Mouse (Mus musculus) lung, postnatal 0 days (tissue): ENCODE results near the gene Haus7. TPM values are rescaled to one million over a fixed set of nuclear protein-coding genes. Genes with fewer than 3 reads are reported as not detected.
"Not testable (repeated sequence)": the region's sequence is repeated elsewhere in the genome, so short reads cannot be mapped to it uniquely, and the experiment has no call there.

Experiments used
- ATAC-seq: fragments of 200-750 bp; cut with Nextera tagmentation; 2 replicates; pipeline ENCODE4 v1.8.0; 2017; ENCODE audit warnings: moderate library complexity
- DNase-seq: peaks from one replicate; pipeline ENCODE4 v3.0.0-alpha.2; 2016; ENCODE audit warnings: low spot score
- H3K27ac ChIP-seq: fragments of 300-500 bp; sonication (generic); 2 replicates; pipeline ENCODE4 v1.5.1; 2014; ENCODE audit warnings: antibody characterized with exemption, mild to moderate bottlenecking, low read length, mixed read lengths
- H3K27me3 ChIP-seq: fragments of 300-500 bp; sonication (generic); replicated peaks from 2 replicates; pipeline ENCODE4 v1.6.1; 2014; ENCODE audit warnings: low read length, mixed read lengths; ENCODE audit not compliant: insufficient read depth
- H3K36me3 ChIP-seq: fragments of 300-500 bp; sonication (generic); 2 replicates; pipeline ENCODE4 v1.6.1; 2014; ENCODE audit warnings: low read length, mixed read lengths; ENCODE audit not compliant: insufficient read depth
- H3K4me1 ChIP-seq: fragments of 300-500 bp; sonication (generic); 2 replicates; pipeline ENCODE4 v1.6.1; 2014; ENCODE audit warnings: antibody characterized with exemption, low read depth, low read length, mixed read lengths; ENCODE audit not compliant: insufficient read depth
- H3K4me2 ChIP-seq: fragments of 300-500 bp; sonication (generic); replicated peaks from 2 replicates; pipeline ENCODE4 v1.6.1; 2014; ENCODE audit warnings: low read depth, mild to moderate bottlenecking, low read length, moderate library complexity, mixed read lengths
- H3K4me3 ChIP-seq: fragments of 300-500 bp; sonication (generic); 2 replicates; pipeline ENCODE4 v1.5.1; 2014; ENCODE audit warnings: low read depth, low read length
- H3K9ac ChIP-seq: fragments of 300-500 bp; sonication (generic); replicated peaks from 2 replicates; pipeline ENCODE4 v1.6.1; 2014; ENCODE audit warnings: low read depth, mild to moderate bottlenecking
- H3K9me3 ChIP-seq: fragments of 300-500 bp; sonication (generic); 2 replicates; pipeline ENCODE4 v1.6.1; 2016; ENCODE audit warnings: low read length, mixed read lengths
- CTCF ChIP-seq: IDR thresholded peaks from 2 replicates; pipeline ENCODE4 v1.5.1; 2016; ENCODE audit warnings: antibody characterized with exemption, mild to moderate bottlenecking
- EP300 ChIP-seq: IDR thresholded peaks from 2 replicates; pipeline ENCODE4 v1.6.1; 2016; ENCODE audit warnings: antibody characterized with exemption, mild to moderate bottlenecking, control low read depth
- WGBS: fragments of 180-500 bp; shearing (Covaris S2); extraction: QIAGEN DNeasy Blood & Tissue Kit; methylation state at CpG from one replicate; pipeline ENCODE4 v1.1.7; 2014; 5-methylcytosine and 5-hydroxymethylcytosine counted together
- polyA plus RNA-seq: library from polyadenylated mRNA; unstranded; fragments of >200 nt; fragmentation: Nextera tagmentation; extraction: Ambion mirVana; gene quantifications from 2 replicates; pipeline ENCODE4 v1.2.1, GENCODE M21; 2015

The Haus7 gene
- 31.8 and 32.3 TPM in 2 replicates for polyA plus RNA-seq

- ATAC-seq, result peak; percentile 100
- Histone ChIP-seq H3K4me3 (peak within 1 kb of the TSS; percentile 48), H3K9me3 (no peaks in the 10 kb centered on the region), H3K27me3 (no peaks in the 10 kb centered on the region), H3K4me1 (peaks cover 3% of the 10 kb centered on the region; the same call in 1 of the 2 replicates), H3K9ac (no peak within 1 kb of the TSS), H3K4me2 (peak within 1 kb of the TSS; percentile 54), H3K36me3 (no peaks in the 10 kb centered on the region), H3K27ac (no peak within 1 kb of the TSS)
- DNase-seq, result peak; percentile 97
- 11% methylated on average over 25 of the region's 26 CpGs for WGBS
- peak; percentile 74 for TF ChIP-seq CTCF
- no peak for TF ChIP-seq EP300
Observed at GRCm38 (mm10) chrX:73458877-73459392, at the start of gene Haus7. Gene Haus7 (minus strand): TSS chrX:73459044.

GRCm38 (mm10) chrX:73506577-73506976, 47.7 kb upstream of the Haus7 start:
- Histone ChIP-seq H3K4me2 (no peak overlapping the region), H3K4me3 (no peak overlapping the region), H3K27me3 (peaks cover 12% of the 10 kb centered on the region), H3K4me1 (no peaks in the 10 kb centered on the region), H3K36me3 (no peaks in the 10 kb centered on the region), H3K9me3 (no peaks in the 10 kb centered on the region), H3K9ac (no peak overlapping the region), H3K27ac (no peak overlapping the region)
- ATAC-seq (no peak), DNase-seq (no peak)
- TF ChIP-seq EP300, result no peak
- TF ChIP-seq CTCF, result no peak
- 72% methylated on average over 4 of the region's 4 CpGs for WGBS

- no peak overlapping the region for H3K4me3 ChIP-seq
- WGBS, result 69% methylated on average over 5 of the region's 5 CpGs
- ATAC-seq (no peak), DNase-seq (no peak)
- H3K36me3 ChIP-seq, result no peaks in the 10 kb centered on the region
- peaks cover 12% of the 10 kb centered on the region for H3K27me3 ChIP-seq
- H3K9me3 ChIP-seq, result no peaks in the 10 kb centered on the region
- H3K4me1 ChIP-seq, result no peaks in the 10 kb centered on the region
- H3K4me2 ChIP-seq, result no peak overlapping the region
- TF ChIP-seq CTCF (no peak), EP300 (no peak)
- H3K9ac ChIP-seq, result no peak overlapping the region
- no peak overlapping the region for H3K27ac ChIP-seq
Observed at GRCm38 (mm10) chrX:73505130-73505735, 46.4 kb upstream of the Haus7 start.

- Histone ChIP-seq H3K4me1 (no peaks in the 10 kb centered on the region), H3K4me2 (no peak overlapping the region), H3K27me3 (no peaks in the 10 kb centered on the region), H3K27ac (no peak overlapping the region), H3K9ac (no peak overlapping the region), H3K36me3 (no peaks in the 10 kb centered on the region), H3K9me3 (no peaks in the 10 kb centered on the region), H3K4me3 (no peak overlapping the region)
- DNase-seq (no peak), ATAC-seq (no peak)
- TF ChIP-seq EP300 (no peak), CTCF (no peak)
- WGBS, result 92% methylated on average over 3 of the region's 4 CpGs
Observed at GRCm38 (mm10) chrX:73496746-73497145, 37.9 kb upstream of the Haus7 start.

- not testable (repeated sequence) for H3K4me2 ChIP-seq, H3K4me3 ChIP-seq, H3K9ac ChIP-seq, H3K4me1 ChIP-seq, H3K27me3 ChIP-seq, H3K36me3 ChIP-seq, H3K27ac ChIP-seq, H3K9me3 ChIP-seq
- DNase-seq, result peak; percentile 88
- peak; percentile 71 for ATAC-seq
- 6% methylated on average over 1 of the region's 2 CpGs for WGBS
- peak; percentile 77 for TF ChIP-seq CTCF
Observed at GRCm38 (mm10) chrX:73493567-73493966, 34.7 kb upstream of the Haus7 start.

GRCm38 (mm10) chrX:73490804-73491203, 32.0 kb upstream of the Haus7 start:
- peak; percentile 35 for DNase-seq
- 45% methylated on average over 3 of the region's 3 CpGs for WGBS
- Histone ChIP-seq H3K27ac (no peak overlapping the region), H3K9me3 (no peaks in the 10 kb centered on the region), H3K4me3 (no peak overlapping the region), H3K4me2 (no peak overlapping the region), H3K4me1 (no peaks in the 10 kb centered on the region; the same call in 1 of the 2 replicates), H3K9ac (no peak overlapping the region), H3K27me3 (no peaks in the 10 kb centered on the region), H3K36me3 (no peaks in the 10 kb centered on the region)
- peak; percentile 84 for ATAC-seq
- TF ChIP-seq CTCF (peak; percentile 56), EP300 (no peak)
